Mouse (Mus musculus) heart, postnatal 0 days (tissue): ENCODE measurements around the gene Dapk3. TPM values are rescaled to one million over a fixed set of nuclear protein-coding genes. Genes with fewer than 3 reads are reported as not detected.

ENCODE experiments used
- ATAC-seq: fragments of 200-750 bp; cut with Nextera tagmentation; 2 replicates; pipeline ENCODE4 v1.8.0; 2017; ENCODE audit warnings: low read depth, moderate number of reproducible peaks, moderate library complexity; ENCODE audit not compliant: insufficient read depth
- DNase-seq: peaks from one replicate; pipeline ENCODE4 v3.0.0-alpha.2; 2016; ENCODE audit warnings: low spot score
- H3K27ac ChIP-seq: fragments of 300-500 bp; sonication (generic); 2 replicates; pipeline ENCODE4 v1.5.1; 2014; ENCODE audit warnings: low read depth, mild to moderate bottlenecking
- H3K27me3 ChIP-seq: fragments of 300-500 bp; sonication (generic); 2 replicates; pipeline ENCODE4 v1.6.1; 2014; ENCODE audit warnings: low read length, mixed read lengths; ENCODE audit not compliant: control insufficient read depth, insufficient read depth
- H3K36me3 ChIP-seq: fragments of 300-500 bp; sonication (generic); replicated peaks from 2 replicates; pipeline ENCODE4 v1.6.1; 2014; ENCODE audit warnings: low read length, mixed read lengths; ENCODE audit not compliant: control insufficient read depth, insufficient read depth
- H3K4me1 ChIP-seq: fragments of 300-500 bp; sonication (generic); 2 replicates; pipeline ENCODE4 v1.6.1; 2014; ENCODE audit warnings: antibody characterized with exemption; ENCODE audit not compliant: control insufficient read depth, insufficient read depth
- H3K4me2 ChIP-seq: fragments of 300-500 bp; sonication (generic); 2 replicates; pipeline ENCODE4 v1.6.1; 2014; ENCODE audit warnings: low read depth, mild to moderate bottlenecking, low read length, moderate library complexity
- H3K4me3 ChIP-seq: fragments of 300-500 bp; sonication (generic); 2 replicates; pipeline ENCODE4 v1.5.1; 2014; ENCODE audit warnings: low read depth, low read length
- H3K9ac ChIP-seq: fragments of 300-500 bp; sonication (generic); replicated peaks from 2 replicates; pipeline ENCODE4 v1.6.1; 2014; ENCODE audit warnings: low read depth, low read length, mixed read lengths
- H3K9me3 ChIP-seq: fragments of 300-500 bp; sonication (generic); replicated peaks from 2 replicates; pipeline ENCODE4 v1.6.1; 2016; ENCODE audit warnings: low read length; ENCODE audit not compliant: control insufficient read depth
- CTCF ChIP-seq: IDR thresholded peaks from 2 replicates; pipeline ENCODE4 v1.5.1; 2016; ENCODE audit warnings: antibody characterized with exemption, control low read depth, low read depth
- EP300 ChIP-seq: IDR thresholded peaks from 2 replicates; pipeline ENCODE4 v1.6.1; 2016; ENCODE audit warnings: antibody characterized with exemption, low read depth
- WGBS: fragments of 180-500 bp; shearing (Covaris S2); extraction: QIAGEN DNeasy Blood & Tissue Kit; methylation state at CpG from one replicate; pipeline ENCODE4 v1.1.7; 2014; 5-methylcytosine and 5-hydroxymethylcytosine counted together
- polyA plus RNA-seq: library from polyadenylated mRNA; unstranded; fragments of >200 nt; fragmentation: Nextera tagmentation; extraction: Ambion mirVana; gene quantifications from 2 replicates; pipeline ENCODE4 v1.2.1, GENCODE M21; 2015
- total RNA-seq: library from RNA; depleted of rRNA; stranded (reverse); fragments of >200 nt; gene quantifications from 2 replicates; pipeline ENCODE4 v1.2.3, GENCODE M21; 2014; ENCODE audit warnings: low replicate concordance

Gene Dapk3
- total and polyA plus RNA-seq, 2 experiments from 2014 or later = 29.0 to 72.7 TPM

DNA sequence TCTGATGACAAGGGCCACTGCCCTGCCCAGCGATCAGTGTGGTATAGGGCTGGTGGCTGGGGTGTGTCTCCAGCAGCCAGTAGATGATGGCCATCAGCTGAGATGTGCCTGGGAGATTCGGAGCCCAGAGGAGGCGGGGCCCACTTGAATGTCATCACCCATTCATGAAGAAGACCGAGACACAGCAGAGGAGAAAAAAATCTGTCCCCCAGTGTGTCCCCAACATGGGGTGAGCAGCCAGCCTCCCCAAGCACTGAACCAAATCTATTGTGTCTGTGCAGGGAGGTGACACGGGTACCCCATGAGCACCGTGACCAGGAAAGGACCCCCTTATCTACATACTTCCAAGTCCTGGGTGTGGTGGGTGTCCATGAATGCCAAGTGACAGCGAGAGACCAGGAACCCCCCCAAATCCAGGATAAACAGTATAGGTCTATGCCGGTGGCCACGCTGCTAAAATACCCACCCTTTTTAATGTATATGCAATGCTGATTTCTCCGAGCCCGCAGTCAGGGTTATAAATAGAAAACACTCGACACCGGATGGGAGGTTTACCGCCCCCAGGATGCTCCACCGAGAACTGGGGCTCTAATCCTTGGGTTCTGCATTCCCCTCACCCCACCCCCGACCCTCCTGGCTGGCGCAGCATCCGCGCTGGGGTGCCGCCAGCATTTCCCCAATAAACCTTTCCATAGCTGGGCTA is 47.1 kb downstream of the Dapk3 start:
- H3K9me3 ChIP-seq = no peaks in the 10 kb centered on the region
- WGBS = 10% methylated on average over 20 of the region's 20 CpGs
- no peak overlapping the region for H3K27ac ChIP-seq
- ATAC-seq (no peak), DNase-seq (no peak)
- peak overlapping the region; percentile 26; the same call in 1 of the 2 replicates for H3K4me2 ChIP-seq
- peaks cover 13% of the 10 kb centered on the region for H3K4me1 ChIP-seq
- no peaks in the 10 kb centered on the region for H3K36me3 ChIP-seq
- peak overlapping the region; percentile 2; the same call in 1 of the 2 replicates for H3K4me3 ChIP-seq
- peaks cover 37% of the 10 kb centered on the region for H3K27me3 ChIP-seq
- no peak overlapping the region for H3K9ac ChIP-seq
- TF ChIP-seq EP300 = no peak
- no peak for TF ChIP-seq CTCF

- Histone ChIP-seq H3K4me1 (peaks cover 13% of the 10 kb centered on the region), H3K9me3 (no peaks in the 10 kb centered on the region), H3K27me3 (peaks cover 37% of the 10 kb centered on the region), H3K9ac (no peak within 1 kb of the TSS), H3K4me2 (peak within 1 kb of the TSS; percentile 26; the same call in 1 of the 2 replicates), H3K4me3 (peak within 1 kb of the TSS; percentile 2; the same call in 1 of the 2 replicates), H3K36me3 (no peaks in the 10 kb centered on the region), H3K27ac (no peak within 1 kb of the TSS)
- DNase-seq (no peak), ATAC-seq (no peak)
- peak; percentile 42 for TF ChIP-seq CTCF
- no peak for TF ChIP-seq EP300
- 10% methylated on average over 27 of the region's 27 CpGs for WGBS
Observed at GRCm38 (mm10) chr10:81230438-81231332, 47.9 kb downstream of the Dapk3 start, which contains the start of gene Atcay. TSS of gene Atcay (minus strand) at chr10:81230833.

DNA sequence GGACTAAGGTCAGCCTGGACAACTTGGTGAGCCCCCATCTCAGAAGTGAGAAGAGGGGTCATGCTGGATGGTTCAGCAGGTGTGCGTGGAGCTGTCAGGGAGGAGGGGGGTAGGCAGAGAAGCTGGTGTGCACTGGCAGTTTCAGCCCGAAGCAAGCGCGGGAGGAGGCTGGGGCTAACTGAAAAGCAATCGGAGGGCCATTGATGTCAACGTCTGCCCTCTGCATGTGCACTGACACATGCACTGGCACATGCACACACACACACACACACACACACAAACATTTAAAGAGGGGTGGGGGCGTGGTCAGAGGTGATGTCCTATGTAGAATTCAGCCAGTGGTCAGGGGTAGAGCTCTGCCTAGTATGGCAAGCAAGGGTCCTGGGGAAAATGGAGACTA is 48.6 kb downstream of the Dapk3 start:
- TF ChIP-seq CTCF (no peak), EP300 (no peak)
- ATAC-seq = no peak

DNA sequence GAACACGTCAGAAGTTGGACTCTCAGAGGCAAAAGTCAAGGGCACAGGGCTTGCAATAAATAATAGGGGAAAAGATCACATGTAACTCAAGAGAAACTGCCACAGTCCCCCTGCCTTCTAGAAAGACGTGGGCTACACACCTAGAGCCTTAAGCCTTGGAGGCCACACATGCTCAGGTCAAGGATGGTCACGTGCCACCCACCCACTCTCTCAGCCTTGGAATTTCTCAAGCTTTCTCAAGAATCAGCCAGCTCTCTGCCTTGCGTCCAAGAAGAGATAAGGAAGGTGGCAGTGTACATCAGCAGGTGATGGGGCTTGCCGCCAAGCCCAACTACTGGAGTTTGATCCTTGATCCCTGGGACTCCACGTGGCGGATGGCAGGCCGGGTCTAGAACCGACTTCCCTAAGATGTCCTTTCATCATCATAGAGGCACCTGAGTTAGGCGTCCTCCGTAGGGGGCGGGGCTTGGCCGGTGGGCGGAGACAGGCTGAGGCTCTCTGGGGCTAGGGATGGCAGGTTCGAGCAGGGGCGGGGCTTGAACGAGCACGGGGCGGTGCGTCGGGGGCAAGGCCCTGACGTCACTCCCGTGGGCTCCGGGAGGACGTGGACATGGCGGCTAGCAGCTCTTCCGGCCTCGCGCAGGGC is 49.9 kb downstream of the Dapk3 start, which contains the start of gene Zfr2:
Zfr2 (plus strand) TSS at position 576 of the 646 bp plus-strand sequence.
- H3K4me2 ChIP-seq = peak within 1 kb of the TSS; percentile 72
- H3K27me3 ChIP-seq = peaks cover 37% of the 10 kb centered on the region
- 0 out of 2 replicates have a peak within 1 kb of the TSS, but pooled peaks have one; percentile 36 for H3K27ac ChIP-seq
- 7% methylated on average over 29 of the region's 29 CpGs for WGBS
- ATAC-seq = peak; percentile 88
- H3K4me1 ChIP-seq = peaks cover 13% of the 10 kb centered on the region
- TF ChIP-seq EP300 (no peak), CTCF (no peak)
- peak; percentile 72 for DNase-seq
- peak within 1 kb of the TSS; percentile 66 for H3K4me3 ChIP-seq
- no peaks in the 10 kb centered on the region for H3K9me3 ChIP-seq
- H3K36me3 ChIP-seq = no peaks in the 10 kb centered on the region
- H3K9ac ChIP-seq = peak within 1 kb of the TSS; percentile 69

More for the DNA sequence above, 48.6 kb downstream of the Dapk3 start:
- Histone ChIP-seq H3K9ac (no peak overlapping the region), H3K4me2 (no peak overlapping the region), H3K36me3 (no peaks in the 10 kb centered on the region), H3K27ac (no peak overlapping the region), H3K4me3 (no peak overlapping the region), H3K9me3 (no peaks in the 10 kb centered on the region), H3K4me1 (peaks cover 13% of the 10 kb centered on the region), H3K27me3 (peaks cover 37% of the 10 kb centered on the region)
- 57% methylated on average over 7 of the region's 7 CpGs for WGBS
- no peak for DNase-seq

GRCm38 (mm10) chr10:81233226-81233585 is 50.4 kb downstream of the Dapk3 start:
- no peak for DNase-seq
- Histone ChIP-seq H3K4me2 (peak overlapping the region; percentile 72), H3K9ac (peak overlapping the region; percentile 69), H3K27ac (0 out of 2 replicates have a peak overlapping the region, but pooled peaks have one; percentile 36), H3K4me1 (peaks cover 13% of the 10 kb centered on the region), H3K4me3 (peak overlapping the region; percentile 66), H3K9me3 (no peaks in the 10 kb centered on the region), H3K27me3 (peaks cover 35% of the 10 kb centered on the region), H3K36me3 (no peaks in the 10 kb centered on the region)
- TF ChIP-seq EP300 (no peak), CTCF (no peak)
- peak; percentile 65 for ATAC-seq
- 2% methylated on average over 27 of the region's 28 CpGs for WGBS
